Mouse (Mus musculus) C2C12 (cell line): ENCODE measurements around the gene Filip1l.

Source experiments
- CEBPB ChIP-seq: IDR thresholded peaks from one replicate; pipeline ENCODE4 v1.6.1; 2011; ENCODE audit warnings: low read depth, mild to moderate bottlenecking, control low read depth, moderate library complexity
- CTCF ChIP-seq: IDR thresholded peaks from one replicate; pipeline ENCODE4 v1.5.1; 2011; ENCODE audit not compliant: control insufficient read depth, insufficient read depth, insufficient read length
- MAX ChIP-seq: IDR thresholded peaks from one replicate; pipeline ENCODE4 v1.6.1; 2011; ENCODE audit warnings: mild to moderate bottlenecking, control low read depth

DNA sequence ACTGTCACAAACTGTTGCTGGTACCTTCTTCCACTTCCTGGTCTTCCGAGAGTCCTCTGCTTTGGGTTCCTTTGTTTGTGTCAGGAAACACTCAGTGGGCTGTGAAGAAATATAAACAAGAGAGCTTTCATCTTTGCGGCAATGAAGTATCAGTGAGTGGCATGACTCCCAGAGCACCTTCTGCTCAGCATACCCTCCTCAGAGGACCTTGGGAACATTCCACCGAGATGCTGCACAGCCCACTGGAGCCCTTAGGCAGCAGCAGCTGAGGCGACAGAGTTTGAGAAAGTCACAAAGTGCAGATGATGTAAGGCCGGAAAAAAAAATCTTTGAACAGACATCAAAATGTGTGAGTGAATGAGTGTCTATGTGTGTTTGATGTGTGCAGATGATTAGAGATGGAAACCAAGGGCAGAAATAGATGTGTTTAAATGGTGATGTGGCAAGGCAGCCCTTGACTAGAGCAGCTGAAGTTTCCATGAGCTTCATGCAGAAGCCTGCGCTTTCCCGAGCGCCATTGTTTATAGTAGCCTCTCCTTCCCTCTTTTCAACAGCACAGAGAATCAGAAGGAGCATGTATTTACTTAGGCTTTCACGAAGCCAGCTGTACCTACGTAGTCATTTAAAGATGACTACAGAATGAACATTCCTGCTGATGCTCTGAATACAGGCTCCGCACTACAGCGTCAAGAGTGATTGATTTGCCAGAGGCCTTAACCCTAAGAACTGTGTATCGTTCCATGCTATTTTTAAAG is 34.8 kb upstream of the Filip1l start:
- TF ChIP-seq CTCF: no peak
- TF ChIP-seq MAX: no peak
- TF ChIP-seq CEBPB: no peak
